Mouse (Mus musculus) small intestine, adult 2 months (tissue): ENCODE results near the gene Rab5if.

Source experiments
- CTCF ChIP-seq: fragments of 200-500 bp; IDR thresholded peaks from 2 replicates; pipeline ENCODE4 v1.5.1; 2012; ENCODE audit warnings: low read depth, mild to moderate bottlenecking, control low read depth, inconsistent platforms, low read length, moderate library complexity, mixed read lengths; ENCODE audit not compliant: insufficient replicate concordance, insufficient read length; ENCODE audit errors: extremely low read depth
- POLR2A ChIP-seq: fragments of 200-500 bp; IDR thresholded peaks from 2 replicates; pipeline ENCODE4 v1.6.1; 2012; ENCODE audit warnings: low read depth, mild to moderate bottlenecking, control low read depth, inconsistent platforms, low read length, moderate library complexity

- TF ChIP-seq CTCF: no peak
- no peak for TF ChIP-seq POLR2A
Observed at GRCm38 (mm10) chr2:156841841-156842706, 20.9 kb upstream of the Rab5if start.
